Mouse (Mus musculus) midbrain, embryonic 10.5 days (tissue): ENCODE results near the gene Atxn3. TPM values are rescaled to one million over a fixed set of nuclear protein-coding genes. Genes with fewer than 3 reads are reported as not detected.
"Not testable (repeated sequence)": the region's sequence is repeated elsewhere in the genome, so short reads cannot be mapped to it uniquely, and the experiment has no call there.

ENCODE experiments used
- DNase-seq: peaks from one replicate; pipeline ENCODE4 v3.0.0-alpha.2; 2017; ENCODE audit warnings: low spot score
- H3K27ac ChIP-seq: fragments of 300-500 bp; sonication (generic); replicated peaks from 2 replicates; pipeline ENCODE4 v1.5.1; 2016; ENCODE audit warnings: mild to moderate bottlenecking
- H3K27me3 ChIP-seq: fragments of 300-500 bp; sonication (generic); 2 replicates; pipeline ENCODE4 v1.6.1; 2016; ENCODE audit warnings: low read depth, mild to moderate bottlenecking; ENCODE audit not compliant: poor library complexity, severe bottlenecking
- H3K36me3 ChIP-seq: fragments of 300-500 bp; sonication (generic); 2 replicates; pipeline ENCODE4 v1.6.1; 2016; ENCODE audit warnings: mild to moderate bottlenecking, moderate library complexity
- H3K4me1 ChIP-seq: fragments of 300-500 bp; sonication (generic); 2 replicates; pipeline ENCODE4 v1.6.1; 2016
- H3K4me3 ChIP-seq: fragments of 300-500 bp; sonication (generic); 2 replicates; pipeline ENCODE4 v1.5.1; 2016; ENCODE audit warnings: mild to moderate bottlenecking, moderate library complexity
- H3K9me3 ChIP-seq: fragments of 300-500 bp; sonication (generic); replicated peaks from 2 replicates; pipeline ENCODE4 v1.6.1; 2016; ENCODE audit warnings: mild to moderate bottlenecking
- WGBS: fragments of 180-500 bp; shearing (Covaris S2); methylation state at CpG from one replicate; pipeline ENCODE4 v1.1.7; 2016; 5-methylcytosine and 5-hydroxymethylcytosine counted together
- polyA plus RNA-seq: library from polyadenylated mRNA; unstranded; fragments of >200 nt; fragmentation: Nextera tagmentation; extraction: Ambion mirVana; gene quantifications from 2 replicates; pipeline ENCODE4 v1.2.1, GENCODE M21; 2016

The Atxn3 gene
- polyA plus RNA-seq, 1 experiment from 2014 or later: 14.4 TPM

DNA sequence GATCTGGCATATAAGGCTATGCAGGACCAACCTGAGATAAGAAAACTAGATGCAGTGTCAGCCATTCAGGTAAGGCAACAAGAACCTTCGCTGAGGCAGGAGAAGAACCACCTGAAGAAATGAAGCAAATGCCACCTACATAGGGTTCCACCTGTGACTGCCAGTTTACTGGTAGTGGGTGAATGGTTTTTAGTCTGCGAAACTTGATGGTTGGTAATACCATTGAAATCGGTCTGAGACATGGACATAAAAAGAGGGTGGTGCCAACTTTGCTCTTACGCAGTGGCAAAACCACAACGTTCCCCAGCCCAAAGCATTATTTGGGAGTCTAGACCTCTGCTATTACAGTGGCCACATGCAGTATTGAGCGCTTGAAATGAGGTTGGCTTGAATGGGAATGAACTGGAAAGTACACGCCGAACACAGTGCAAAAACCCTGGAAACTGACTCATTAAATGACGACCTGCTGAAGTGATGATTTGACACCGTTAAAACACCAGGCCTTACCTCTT lies 19.4 kb upstream of the Atxn3 start:
- Histone ChIP-seq H3K9me3 (no peaks in the 10 kb centered on the region), H3K27me3 (no peaks in the 10 kb centered on the region), H3K4me1 (peaks cover 21% of the 10 kb centered on the region), H3K36me3 (peaks cover 34% of the 10 kb centered on the region), H3K4me3 (peak overlapping the region; percentile 98), H3K27ac (no peak overlapping the region)
- 93% methylated on average over 10 of the region's 10 CpGs for WGBS
- no peak for DNase-seq

DNA sequence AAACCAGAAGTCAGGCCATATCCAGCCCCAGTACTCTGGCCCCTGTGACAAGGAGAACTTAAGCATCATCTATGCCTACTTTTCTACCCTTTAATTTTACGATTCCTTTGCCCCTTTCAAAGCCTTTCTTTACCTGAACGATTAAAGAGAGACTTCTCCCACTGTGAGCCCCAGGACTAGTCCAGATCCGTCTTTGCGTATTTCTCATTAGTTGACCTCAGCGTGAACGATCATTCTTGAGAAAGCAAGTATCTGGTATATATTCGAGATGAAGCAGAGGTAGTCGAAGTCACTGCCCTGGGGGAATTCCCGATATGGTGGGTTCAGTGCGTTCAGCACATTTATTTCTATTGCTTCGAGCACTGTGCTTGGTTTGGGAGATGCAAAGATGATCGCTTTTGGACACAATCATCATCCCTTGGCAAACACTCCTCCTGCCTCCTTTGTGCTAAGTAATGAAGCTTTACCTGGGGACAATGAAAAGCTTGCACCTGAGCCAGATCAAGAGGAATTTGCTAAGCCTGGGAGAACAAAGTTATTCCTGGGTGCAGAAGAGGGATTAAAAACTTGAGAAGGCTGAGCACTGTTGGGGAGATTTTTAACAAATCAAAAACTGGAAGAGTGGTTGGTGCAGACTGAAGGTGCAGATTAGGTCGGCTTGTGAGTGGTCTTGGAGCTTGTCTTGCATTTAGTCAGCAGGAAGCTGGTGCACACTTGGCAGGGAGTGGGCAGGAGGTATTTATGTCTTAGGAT lies 18.8 kb upstream of the Atxn3 start:
- no peaks in the 10 kb centered on the region for H3K27me3 ChIP-seq
- peaks cover 21% of the 10 kb centered on the region for H3K4me1 ChIP-seq
- H3K9me3 ChIP-seq: no peaks in the 10 kb centered on the region
- peak overlapping the region; percentile 98 for H3K4me3 ChIP-seq
- H3K36me3 ChIP-seq: peaks cover 31% of the 10 kb centered on the region
- whole genome bisulfite sequencing: 24% methylated on average over 13 of the region's 13 CpGs
- no peak for DNase-seq
- H3K27ac ChIP-seq: peak overlapping the region; percentile 99

DNA sequence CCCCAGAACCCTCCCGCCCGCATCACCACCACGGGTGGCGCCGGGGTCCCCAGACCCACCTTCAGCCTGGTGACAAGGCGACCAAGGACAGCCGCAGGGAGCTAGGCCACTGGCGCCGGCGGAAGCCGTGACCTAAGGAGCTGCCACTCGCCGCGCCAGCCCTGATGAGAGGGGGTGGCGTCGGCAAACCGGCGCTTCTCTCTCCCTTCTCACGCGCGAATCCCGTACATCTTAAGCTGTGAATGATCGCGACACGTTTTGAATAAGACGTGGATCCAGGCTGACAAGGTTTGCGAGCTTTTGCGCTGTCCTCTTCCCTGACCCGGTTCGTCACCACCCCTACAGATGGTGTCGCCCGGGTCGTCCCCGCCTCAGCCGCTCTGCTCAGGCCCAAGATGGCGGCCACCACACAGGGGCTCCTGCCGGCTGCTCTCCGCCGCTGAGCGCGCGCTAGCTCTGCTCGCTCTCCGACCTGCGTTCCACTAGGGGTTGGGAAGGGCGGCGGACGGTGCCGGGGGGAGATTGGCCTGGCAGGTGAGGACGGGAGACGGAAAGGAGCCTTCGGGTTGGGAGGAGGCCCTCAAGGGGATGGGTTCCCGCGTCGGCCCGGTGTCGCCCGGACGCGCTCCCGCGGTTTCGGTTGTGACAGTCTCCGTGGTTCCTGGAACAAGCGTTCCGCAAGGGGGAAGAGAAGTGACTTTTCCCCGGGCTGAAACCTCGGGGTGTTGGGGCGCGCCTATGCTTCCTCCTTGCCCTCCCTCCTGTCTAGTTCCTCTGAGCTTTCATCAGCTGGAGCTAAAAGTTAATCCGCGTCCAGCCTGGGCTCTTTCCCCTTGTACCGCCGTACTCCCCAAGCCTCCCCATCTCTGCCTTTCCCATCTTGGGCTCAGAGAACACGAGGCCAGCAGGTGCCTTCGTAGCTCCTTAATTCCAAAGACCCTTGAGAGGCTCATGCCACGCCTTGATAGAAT lies 17.8 kb upstream of the Atxn3 start, which contains the start of gene Cpsf2:
Gene Cpsf2 (plus strand): TSS at position 388 of the 971 bp plus-strand sequence.
- Histone ChIP-seq H3K4me1 (peaks cover 21% of the 10 kb centered on the region), H3K27ac (peak within 1 kb of the TSS; percentile 99), H3K9me3 (no peaks in the 10 kb centered on the region), H3K4me3 (peak within 1 kb of the TSS; percentile 98), H3K27me3 (no peaks in the 10 kb centered on the region), H3K36me3 (peaks cover 26% of the 10 kb centered on the region)
- WGBS: under 1% methylated on average over 77 of the region's 77 CpGs
- DNase-seq: peak; percentile 91

DNA sequence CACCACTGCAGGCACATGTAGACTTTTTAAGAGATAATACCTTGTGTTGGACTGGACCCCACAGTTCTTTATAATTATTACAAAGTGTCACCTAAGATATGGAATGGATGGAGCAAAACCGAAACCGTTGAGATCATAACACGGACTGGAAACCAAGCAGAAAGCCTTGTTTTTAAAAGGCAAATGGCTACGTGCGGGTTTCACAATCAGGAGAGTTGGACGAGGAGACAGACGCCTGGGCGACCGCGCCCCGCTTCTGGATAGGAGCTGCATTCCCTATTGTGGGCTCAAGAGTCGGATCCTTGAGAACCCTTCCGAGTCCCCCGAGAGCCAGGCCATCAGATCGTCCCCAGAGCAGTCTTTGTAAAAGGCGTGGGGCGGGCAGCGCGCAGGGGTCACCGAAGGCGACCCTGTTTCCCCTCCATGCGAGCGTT lies 17.1 kb upstream of the Atxn3 start:
- Histone ChIP-seq H3K36me3 (peaks cover 24% of the 10 kb centered on the region), H3K9me3 (no peaks in the 10 kb centered on the region), H3K27ac (peak overlapping the region; percentile 99), H3K4me1 (peaks cover 21% of the 10 kb centered on the region), H3K27me3 (no peaks in the 10 kb centered on the region), H3K4me3 (peak overlapping the region; percentile 98)
- no peak for DNase-seq
- 1% methylated on average over 23 of the region's 23 CpGs for WGBS

DNA sequence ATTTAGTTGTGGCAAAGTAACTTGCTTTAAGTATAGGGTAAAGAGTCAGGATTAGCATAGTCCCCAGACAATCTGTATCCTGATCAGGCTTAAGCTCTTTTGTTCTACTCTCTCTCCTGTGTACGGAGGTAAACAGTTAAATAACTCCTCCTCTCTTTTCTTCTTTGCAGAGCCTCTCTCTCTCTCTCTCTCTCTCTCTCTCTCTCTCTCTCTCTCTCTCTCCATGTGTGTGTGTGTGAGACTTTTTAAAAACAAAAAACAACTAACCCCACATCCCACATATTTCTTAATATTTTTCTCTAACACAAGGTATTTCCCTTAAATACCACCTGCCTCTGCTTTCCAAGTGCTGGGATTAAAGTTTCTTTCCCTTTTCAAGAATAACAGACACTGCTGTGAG lies 16.5 kb upstream of the Atxn3 start:
- peak overlapping the region; percentile 98 for H3K4me3 ChIP-seq

DNA sequence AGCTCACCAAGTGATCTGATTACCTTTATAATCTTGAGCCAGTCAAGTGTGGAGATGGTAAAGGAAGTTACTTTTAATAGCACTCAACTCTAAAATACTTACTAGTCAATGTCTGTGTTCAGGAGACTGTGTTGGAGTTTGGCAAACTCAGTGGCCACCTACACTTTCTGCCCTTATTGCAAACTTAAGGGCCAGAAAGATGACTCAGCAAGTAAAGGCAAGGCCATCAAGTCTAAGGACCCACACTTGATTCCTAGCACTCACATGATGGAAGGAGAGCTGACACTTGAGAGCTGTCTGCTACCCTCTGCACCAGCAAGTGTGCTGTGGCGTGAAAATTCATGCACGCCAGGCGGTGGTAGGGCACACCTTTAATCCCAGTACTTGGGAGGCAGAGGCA lies 14.2 kb upstream of the Atxn3 start:
- H3K4me3 ChIP-seq: no peak overlapping the region
- no peak for DNase-seq
- H3K27ac ChIP-seq: no peak overlapping the region
- H3K36me3 ChIP-seq: peaks cover 42% of the 10 kb centered on the region
- 93% methylated on average over 3 of the region's 3 CpGs for WGBS
- peaks cover 16% of the 10 kb centered on the region for H3K4me1 ChIP-seq
- H3K27me3 ChIP-seq: no peaks in the 10 kb centered on the region
- H3K9me3 ChIP-seq: no peaks in the 10 kb centered on the region

More for the DNA sequence above, 16.5 kb upstream of the Atxn3 start:
- H3K36me3 ChIP-seq: peaks cover 24% of the 10 kb centered on the region
- 7% methylated on average over 1 of the region's 1 CpGs for WGBS
- H3K27me3 ChIP-seq: no peaks in the 10 kb centered on the region
- DNase-seq: no peak
- H3K4me1 ChIP-seq: peaks cover 21% of the 10 kb centered on the region
- no peaks in the 10 kb centered on the region for H3K9me3 ChIP-seq
- H3K27ac ChIP-seq: peak overlapping the region; percentile 99

DNA sequence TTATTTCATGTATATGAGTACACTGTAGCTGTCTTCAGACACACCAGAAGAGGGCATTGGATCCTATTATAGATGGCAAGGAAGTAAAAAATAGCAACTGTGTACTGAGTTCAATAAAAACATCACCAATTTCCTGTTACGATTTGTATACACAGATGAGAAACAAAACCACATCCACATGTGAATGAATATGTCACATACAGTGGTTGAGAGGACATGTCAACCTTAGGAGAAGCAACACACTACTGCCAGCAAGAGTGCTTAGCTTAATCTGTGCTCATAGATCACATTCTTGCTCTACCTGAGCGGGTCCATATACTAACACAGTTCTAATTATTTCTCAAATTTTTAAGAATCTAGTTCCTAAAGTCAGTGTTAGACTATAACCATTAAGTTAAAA lies 13.3 kb upstream of the Atxn3 start:
- WGBS: 90% methylated on average over 2 of the region's 2 CpGs
- peaks cover 52% of the 10 kb centered on the region for H3K36me3 ChIP-seq

DNA sequence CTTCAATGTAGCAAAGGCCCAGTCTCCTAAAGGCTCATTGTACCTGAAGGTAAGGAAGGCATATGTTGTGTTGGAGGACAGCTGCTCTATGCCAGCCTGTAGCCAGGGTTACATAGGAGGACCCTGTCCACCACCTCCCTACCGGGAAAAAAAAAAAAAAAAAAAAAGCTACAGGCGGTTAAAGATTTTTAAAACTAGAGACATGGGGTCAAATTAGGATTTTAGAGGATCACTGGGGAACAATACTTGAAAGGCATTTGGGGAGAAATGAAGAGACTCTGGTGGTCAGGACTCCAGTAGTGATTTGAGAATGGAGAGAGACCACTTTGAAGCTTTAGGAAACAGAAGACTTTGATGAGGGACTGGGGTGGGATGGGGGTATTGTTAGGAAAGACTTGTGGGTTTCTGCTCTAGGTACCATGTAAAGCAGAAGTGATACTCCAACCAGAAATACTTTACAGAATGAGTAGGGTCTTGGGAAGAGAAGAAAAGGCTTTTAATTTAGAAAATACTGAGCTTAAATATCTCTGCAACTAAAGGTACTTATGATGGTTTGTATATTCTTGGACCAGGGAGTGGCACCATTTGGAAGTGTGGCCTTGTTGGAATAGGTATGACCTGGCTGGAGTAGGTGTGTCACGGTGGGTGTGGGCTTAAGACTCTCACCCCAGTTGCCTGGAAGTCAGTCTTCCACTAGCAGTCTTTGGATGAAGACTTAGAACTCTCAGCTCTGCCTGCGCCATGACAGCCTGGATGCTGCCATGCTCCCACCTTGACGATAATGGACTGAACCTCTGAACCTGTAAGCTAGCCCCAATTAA lies 1.1 kb upstream of the Atxn3 start:
- H3K4me1 ChIP-seq: peaks cover 18% of the 10 kb centered on the region
- H3K27me3 ChIP-seq, H3K36me3 ChIP-seq, H3K27ac ChIP-seq, DNase-seq, H3K9me3 ChIP-seq: not testable (repeated sequence)
- WGBS: 91% methylated on average over 5 of the region's 5 CpGs
- H3K4me3 ChIP-seq: peak overlapping the region; percentile 90

More for the DNA sequence above, 13.3 kb upstream of the Atxn3 start:
- no peak for DNase-seq
- H3K9me3 ChIP-seq: no peaks in the 10 kb centered on the region
- H3K4me3 ChIP-seq: no peak overlapping the region
- peaks cover 9% of the 10 kb centered on the region for H3K4me1 ChIP-seq
- H3K27ac ChIP-seq: no peak overlapping the region
- H3K27me3 ChIP-seq: no peaks in the 10 kb centered on the region

DNA sequence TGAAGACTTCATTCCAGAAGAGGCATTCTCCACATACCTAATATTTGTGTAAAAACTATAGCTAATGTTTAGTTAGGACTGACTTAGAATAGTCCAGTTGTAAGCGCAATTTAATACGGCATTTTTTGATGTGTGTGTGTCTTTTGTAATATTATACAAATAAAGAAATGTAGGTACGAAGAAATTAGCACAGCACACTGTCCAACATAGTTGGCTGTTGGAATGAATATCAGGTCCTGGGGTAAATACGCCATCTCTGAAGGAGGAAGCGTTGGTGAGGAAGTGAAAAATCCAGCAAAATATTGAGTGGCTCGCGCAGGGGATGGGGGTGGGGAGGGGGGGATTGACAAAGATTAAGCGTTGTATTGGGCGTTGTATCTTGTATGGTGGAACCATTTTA lies 510 bp upstream of the Atxn3 start:
- Histone ChIP-seq H3K4me3 (peak overlapping the region; percentile 90), H3K36me3 (peaks cover 8% of the 10 kb centered on the region), H3K9me3 (no peaks in the 10 kb centered on the region), H3K27ac (0 out of 2 replicates have a peak overlapping the region, but pooled peaks have one; percentile 95), H3K4me1 (peaks cover 18% of the 10 kb centered on the region), H3K27me3 (no peaks in the 10 kb centered on the region)
- no peak for DNase-seq
- 64% methylated on average over 9 of the region's 9 CpGs for WGBS

DNA sequence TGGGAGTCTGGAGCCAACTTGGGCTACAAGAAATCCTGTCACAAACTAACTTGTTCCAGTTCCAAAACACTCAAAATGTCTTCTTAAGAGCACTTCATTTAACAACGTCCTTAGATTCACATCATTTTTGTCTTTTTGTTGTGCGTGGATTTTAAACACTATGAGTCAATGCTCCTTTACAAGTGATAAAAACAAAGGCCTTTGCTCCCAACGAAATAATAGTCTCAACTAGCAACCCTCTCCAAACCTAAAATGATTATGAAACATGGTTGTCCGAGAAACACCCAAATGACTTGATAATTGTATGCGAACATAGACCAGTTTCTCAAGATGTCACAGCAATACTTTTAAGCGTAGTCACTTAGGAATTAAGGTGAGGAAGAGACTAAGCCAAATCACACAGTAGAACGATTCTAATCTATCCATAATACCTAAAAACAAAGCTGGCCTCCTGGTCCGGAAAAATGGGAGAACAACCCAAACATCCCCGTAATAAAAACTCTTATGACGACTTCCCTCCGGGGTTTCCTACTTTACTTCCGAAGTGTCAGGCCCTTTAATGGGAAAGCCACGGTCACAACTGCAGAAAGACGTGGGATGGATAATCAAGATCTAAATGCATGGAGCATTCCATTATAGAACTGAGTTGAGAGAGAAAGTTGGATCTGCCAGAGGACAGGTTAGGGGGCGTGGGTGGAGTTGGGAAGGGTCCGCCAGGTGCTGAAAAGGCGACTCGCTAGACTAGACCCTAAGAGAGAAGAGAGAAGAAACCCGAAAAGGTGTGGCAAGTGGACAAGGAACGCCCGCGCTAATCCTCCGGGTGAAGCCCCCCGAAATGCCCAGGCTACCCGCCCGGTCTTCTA lies 736 bp downstream of the Atxn3 start:
- Histone ChIP-seq H3K27me3 (no peaks in the 10 kb centered on the region), H3K36me3 (peaks cover 8% of the 10 kb centered on the region), H3K4me3 (peak overlapping the region; percentile 90), H3K4me1 (peaks cover 18% of the 10 kb centered on the region), H3K27ac (peak overlapping the region; percentile 95), H3K9me3 (no peaks in the 10 kb centered on the region)
- DNase-seq: no peak
- 16% methylated on average over 26 of the region's 26 CpGs for WGBS

DNA sequence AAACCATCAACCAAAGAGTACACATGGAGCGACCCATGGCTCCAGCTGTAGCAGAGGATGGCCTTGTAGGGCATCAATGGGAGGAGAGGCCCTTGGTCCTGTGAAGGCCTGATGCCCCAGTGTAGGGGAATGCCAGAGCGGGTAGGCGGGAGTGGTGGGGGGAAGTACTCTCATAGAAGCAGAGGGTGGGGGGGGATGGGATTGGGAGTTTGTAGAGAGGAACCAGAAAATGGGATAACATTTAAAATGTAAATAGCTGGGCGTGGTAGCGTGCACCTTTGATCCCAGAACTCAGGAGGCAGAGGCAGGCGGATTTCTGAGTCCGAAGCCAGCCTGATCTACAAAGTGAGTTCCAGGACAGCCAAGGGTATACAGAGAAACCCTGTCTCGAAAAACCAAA lies 2.2 kb downstream of the Atxn3 start:
- H3K4me3 ChIP-seq, DNase-seq, H3K27ac ChIP-seq, H3K9me3 ChIP-seq, H3K27me3 ChIP-seq, H3K36me3 ChIP-seq: not testable (repeated sequence)
- H3K4me1 ChIP-seq: peaks cover 18% of the 10 kb centered on the region
- WGBS: 93% methylated on average over 8 of the region's 8 CpGs
